Mouse (Mus musculus): ENCODE data around the gene Ass1.

Gene Ass1

DNA sequence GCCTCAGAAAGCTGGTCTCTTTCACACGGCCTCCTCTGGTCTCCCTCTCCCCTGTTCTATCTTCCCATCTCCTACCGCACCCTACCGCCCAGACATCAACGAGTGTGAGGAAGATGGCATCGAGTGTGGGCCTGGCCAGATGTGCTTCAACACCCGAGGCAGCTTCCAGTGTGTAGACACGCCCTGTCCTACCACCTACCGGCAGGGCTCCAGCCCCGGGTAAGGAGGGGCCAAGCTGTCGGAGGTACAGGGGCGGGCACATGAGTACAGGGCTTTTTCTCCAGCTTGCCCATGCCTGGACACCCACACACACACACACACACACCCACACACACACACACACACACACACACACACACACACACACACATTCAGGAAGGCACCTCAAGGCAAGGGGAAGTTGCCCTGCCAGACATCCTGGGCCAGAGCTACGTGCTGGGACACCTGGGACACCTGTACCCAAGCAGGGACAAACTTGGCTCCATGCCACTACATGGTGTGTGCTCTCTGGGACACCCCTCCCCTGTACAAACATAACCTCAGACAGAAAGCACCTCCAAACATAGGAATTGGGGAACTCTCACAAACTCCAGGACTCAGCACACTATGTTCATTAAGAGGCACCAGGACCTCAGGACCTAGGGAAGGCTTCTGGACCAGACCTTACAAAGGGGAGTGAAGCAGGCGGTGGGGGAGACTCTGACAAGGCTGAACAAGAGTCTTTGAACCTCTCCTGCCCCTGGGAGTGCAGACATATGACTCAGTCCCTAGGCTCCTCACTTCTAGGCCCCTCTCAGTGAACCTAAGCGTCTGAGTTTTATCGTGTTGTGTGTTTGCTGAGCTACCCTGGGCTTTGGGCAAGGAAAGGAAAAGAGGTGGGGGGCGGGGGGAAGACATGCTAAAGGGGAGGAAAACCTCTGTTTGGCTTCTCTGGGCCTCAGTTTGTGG is 10.7 kb upstream of the Ass1 start:
- no peak for DNase-seq (ENCODE audit: low read depth)

DNA sequence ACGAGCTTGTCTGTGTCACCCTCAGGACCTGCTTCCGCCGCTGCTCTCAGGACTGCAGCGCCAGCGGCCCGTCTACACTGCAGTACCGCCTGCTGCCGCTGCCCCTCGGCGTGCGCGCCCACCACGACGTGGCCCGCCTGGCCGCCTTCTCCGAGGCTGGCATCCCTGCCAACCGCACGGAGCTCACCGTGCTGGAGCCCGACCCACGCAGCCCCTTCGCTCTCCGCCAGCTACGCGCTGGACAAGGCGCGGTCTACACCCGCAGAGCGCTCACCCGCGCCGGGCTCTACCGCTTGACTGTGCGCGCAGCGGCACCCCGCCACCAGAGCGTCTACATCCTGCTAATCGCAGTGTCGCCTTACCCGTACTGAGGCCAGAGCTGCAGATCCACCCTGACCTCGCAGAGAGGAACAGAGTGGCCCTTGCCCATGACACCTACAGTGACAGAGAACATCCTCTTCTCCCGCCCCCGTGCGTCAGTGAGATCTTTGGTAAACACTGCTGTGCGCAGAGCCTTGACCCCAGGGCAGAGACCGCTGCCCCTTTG is 9.9 kb upstream of the Ass1 start:
- no peak for DNase-seq (ENCODE audit: low read depth)

DNA sequence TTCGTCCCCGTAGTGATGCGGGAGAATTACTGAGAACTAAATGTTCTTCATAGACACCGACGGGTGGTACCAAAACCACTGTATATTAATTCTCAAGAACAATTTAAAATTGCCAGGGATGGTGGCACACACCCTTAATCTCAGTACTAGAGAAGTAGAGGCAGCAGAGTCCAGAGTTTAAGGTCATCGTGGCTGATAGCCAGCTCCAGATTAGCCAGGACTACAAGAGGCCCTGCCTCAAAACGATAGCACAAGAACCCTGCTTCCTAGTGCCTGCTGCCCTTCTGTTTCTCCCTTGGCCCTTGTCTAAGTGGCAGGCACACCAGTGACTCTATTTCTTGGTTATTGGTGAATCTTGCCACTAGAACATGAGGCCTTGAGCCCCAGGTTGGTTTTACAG is 9.1 kb upstream of the Ass1 start:
- DNase-seq (ENCODE audit: low read depth): no peak

DNA sequence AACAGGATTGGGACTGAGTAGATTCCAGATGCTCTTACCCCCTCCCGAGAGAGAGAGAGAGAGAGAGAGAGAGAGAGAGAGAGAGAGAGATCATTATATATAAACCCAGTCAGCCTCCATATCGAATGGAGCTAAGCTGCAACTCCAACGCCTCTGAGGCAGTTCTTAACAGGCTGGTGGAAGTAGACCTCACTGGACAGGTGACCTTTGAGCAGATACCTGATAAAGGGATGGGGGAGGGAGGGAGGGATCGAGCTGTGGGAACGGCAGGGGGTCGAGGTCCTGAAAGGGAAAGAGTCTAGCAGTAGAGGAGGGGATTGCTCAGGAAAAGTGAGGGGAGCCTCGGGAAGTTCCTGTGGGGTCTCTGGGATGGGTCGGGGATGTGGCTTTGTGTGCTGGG is 8.0 kb upstream of the Ass1 start:
- DNase-seq (ENCODE audit: low read depth): no peak

DNA sequence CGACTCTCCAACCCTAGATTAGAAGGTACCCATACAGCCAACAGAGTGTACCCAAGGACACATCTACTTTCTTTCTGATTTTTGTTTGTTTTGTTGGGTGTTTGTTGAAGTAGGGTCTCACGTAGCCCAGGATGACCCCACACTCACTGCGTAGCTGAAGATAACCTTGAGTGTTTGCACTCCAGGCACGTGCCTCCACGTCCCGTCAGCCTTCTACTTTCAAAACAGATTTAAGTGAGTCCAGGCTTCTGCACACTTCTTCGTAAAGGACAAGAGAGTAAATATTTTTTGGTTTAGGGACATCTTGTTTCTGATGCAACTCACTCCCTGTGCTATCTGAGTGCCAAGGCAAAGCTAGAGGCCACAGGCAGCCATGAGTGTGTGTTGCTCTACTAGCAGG is 6.8 kb upstream of the Ass1 start:
- no peak for DNase-seq (ENCODE audit: low read depth)

DNA sequence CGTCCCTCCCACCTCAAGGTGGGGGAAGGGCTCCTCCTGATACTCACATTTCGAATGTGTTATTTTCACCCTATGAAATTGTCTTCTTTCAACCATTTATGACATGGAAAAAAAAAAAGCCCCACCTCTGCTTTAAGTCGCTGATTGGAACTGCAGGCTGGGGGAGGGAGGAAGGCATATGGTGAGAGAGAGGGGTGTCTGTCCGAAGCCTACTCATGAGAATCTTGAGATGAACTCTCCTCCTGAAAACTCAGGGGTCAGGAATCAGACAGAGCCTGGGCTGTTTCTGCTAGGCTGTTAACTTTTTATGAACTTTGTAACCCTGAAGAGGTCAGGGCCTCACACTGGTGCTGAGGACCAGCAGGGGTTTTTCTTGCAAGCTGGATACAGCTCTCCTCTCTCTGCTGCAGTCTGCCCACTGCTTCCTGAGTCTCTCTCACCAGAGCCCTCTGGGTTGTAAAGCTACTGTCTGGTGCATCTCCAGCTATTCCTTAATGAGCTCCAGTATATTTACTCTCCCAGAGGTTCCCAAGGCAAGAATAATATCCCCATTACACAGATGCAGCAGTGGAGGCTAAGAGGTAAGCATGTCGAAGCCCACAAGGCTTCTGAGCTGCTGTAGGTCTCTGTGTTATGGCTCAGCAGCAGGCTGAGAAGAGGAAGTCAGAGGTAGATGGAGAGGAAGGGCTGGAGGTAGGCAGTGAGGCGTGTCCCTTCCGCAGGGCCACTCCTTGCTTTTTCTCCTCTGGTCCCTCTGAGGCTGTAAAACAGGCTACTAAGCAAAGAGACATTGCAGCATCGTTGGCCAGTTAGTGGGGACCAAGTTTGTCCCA is 6.1 kb upstream of the Ass1 start:
- no peak for DNase-seq (ENCODE audit: low read depth)

DNA sequence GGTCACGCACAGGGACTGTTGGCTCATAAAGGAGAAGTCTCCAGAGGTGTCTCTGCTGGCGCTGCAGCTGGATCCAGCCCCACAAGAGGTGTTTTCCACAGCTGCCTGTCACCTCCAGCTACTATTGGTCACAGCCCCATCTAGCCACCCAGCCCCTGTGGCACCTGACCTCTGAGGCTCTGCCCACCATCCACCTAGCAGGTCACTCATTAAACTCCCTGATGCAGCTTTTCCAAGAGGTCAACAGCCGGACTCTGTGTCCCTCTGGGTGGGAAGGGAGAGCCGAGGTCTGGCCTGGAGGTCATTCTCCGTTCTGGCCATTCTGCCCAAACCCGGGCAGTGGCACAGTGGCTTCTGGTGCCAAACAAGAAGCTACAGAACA is 5.5 kb upstream of the Ass1 start:
- DNase-seq (ENCODE audit: low read depth): no peak

DNA sequence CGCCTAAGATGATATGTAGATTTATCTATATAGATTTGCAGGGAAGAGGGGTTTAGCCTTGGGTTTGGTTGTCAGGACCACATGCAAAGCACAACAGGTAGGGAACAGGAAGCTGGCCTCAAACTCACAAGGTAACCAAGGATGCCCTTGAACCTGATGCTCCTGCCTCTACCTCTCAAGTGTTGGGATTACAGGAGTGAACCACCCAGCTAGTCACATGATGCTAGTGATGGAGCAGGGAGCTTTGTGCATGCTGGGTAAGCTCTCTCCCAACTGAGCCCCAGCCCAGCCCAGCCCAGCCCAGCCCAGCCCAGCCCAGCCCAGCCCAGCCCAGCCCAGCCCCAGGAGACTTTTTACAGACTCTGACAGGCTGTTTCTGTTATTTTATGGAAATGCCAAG is 2.5 kb upstream of the Ass1 start:
- DNase-seq (ENCODE audit: low read depth): no peak

DNA sequence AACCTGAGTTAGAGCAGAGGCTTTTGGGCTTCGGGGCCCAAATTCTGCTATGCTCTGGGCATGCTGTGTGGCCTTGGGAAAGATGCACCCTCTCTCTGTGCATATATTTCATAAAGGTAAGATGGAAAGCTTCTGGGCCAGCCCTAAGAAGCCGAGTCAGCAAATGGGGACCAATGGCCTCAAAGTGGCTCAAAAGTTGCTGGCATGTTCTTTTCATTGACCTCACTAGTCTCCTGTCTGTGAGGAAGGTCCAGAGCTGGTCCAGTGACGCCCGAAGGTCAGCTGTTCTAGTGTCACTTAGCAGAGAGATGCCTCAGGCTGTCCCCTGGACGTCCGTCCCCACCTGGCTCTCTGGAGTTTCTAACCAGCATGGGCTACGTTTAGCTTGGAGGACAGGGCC is 1.1 kb upstream of the Ass1 start:
- no peak for DNase-seq (ENCODE audit: low read depth)

DNA sequence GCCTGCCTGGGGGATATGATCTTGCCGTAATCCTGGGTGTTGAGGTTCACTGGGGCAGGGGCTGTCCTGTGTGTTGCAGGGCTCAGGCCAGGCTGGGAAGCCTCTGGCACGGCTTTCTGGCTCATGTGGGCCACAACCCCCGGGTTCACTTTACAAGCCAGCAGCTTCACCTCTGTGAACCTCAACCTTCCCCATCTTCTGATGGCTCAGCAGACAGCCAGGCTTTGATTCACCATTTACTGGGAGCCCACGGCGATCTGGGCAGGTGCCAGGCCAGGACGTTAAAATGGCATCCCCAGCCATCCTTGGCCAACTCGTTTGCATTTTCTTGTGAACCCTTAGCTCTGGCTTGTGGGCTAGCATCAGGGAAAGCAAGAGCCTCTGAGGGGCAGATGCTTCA is 527 bp upstream of the Ass1 start:
- no peak for DNase-seq (ENCODE audit: low read depth)

DNA sequence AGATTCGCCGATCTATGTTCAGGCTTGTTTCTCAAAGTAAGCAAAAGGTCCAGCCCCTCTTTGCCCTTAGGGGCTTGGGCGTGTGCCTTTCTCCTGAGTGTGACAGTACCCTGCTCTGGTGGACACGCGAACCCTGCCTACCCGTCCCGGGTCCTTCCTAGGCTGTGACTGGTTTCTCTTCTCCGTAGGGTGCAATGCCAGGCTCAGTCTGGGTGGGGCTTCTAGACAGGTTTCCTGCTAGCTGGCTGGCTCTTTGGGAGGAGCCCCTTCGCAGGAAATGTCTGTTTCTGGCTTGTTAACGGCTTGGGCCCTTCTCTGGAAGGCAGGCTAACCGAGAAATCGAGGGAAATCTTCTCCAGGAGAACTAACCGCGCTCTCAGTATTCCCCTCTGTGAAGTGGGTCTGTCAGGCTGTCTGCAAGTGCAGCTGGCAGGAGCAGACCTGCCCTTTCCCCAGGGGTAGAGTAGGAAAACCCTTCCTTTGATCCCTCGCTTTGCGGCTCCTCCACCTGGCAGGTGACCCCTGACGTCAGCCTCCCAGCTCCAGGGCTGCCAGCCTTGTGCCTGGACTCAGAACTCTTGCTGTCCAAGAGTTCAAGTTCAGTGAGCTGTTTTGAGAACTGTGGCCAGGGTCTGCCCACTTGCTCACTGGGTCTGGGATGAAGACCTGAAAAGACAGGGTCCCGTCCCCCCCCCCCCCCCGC is 827 bp downstream of the Ass1 start:
- no peak for DNase-seq (ENCODE audit: low read depth)

DNA sequence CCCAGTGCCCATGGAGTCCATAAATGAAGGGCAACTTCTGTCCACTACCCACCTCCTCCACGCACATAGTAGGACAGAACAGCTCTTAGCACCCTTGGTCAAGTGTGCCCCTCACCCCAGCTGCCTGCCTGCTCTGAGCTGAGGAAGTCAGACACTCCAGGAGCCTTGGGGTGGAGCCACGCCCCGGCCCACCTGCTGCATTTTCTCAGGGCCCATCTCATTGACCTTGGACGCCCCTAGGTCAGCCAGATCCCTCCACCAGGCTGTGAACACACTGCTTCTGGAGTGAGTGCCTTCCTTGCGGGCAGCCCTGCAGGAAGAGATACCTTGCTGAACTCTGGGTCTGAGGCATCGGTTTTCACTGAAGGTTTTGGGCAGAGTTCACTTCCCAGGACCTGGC is 1.6 kb downstream of the Ass1 start:
- no peak for DNase-seq (ENCODE audit: low read depth)

DNA sequence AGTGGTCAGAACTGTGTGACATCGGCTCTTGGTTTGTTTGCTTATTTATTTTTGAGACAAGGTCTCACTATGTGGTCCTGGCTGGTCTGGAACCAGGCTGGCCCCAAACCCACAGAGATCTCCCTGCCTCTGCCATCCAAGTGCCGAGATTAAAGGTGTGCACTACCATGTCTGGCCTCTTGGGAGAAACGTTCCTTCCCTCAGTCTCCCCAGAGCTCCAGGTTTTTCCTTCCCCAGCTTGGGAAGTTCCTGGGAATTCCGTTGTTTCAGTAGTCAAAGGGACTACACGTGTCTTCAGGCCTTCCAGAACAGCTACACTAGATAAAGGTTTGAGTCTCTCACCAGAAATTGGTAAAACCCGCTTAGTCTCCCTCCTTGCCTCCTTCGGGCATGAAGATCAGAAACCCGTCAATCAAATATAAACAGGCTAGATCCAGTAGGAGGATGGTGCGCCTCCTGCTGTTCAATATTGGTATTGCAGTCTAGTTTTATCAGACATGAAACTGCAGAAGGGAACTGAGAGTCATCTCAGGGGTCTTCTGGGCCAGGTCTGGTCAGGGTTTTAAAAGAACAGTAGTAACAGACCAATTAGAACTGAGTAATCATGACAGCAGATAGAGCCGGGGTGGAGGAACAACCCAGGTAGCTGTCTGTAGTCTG is 2.5 kb downstream of the Ass1 start:
- DNase-seq (ENCODE audit: low read depth): peak; percentile 58

DNA sequence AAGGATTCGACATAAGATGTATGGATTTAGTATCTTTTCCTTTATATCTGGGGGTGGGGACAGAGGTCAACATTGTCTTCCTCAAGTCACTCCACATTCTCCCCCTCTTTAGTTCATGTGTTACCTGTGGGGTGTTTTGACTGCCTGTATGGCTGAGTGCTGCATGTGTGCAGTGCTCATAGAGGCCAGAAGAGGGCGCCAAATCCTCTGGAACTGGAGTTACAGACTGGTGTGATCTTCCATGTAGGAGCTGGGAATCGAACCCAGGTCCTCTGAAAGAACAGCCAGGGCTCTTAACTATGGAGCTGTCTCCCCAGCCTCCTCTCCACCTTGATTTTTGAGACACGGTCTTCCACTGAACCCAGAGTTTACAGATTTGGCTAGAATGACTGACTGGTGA is 3.9 kb downstream of the Ass1 start:
- DNase-seq (ENCODE audit: low read depth): no peak

DNA sequence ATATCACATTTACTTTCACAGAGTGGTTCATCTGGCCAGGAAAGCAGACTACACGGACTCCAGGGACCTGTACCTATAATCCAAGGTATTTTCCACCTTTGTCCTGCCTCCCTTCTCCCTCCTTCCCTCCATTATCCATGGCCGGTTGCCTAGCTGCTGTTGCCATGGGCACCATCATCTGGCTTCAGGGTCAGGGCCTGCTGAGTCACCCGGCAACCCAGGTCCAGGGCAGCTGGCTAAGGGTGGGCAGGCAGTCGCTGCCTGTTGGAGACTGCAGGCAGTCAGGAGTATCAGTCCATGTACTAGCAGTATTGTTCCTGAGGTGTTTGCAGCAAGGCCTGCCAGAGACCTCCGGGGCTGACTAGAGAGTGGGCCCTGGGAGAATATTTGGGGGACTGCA is 4.7 kb downstream of the Ass1 start:
- DNase-seq (ENCODE audit: low read depth): no peak

DNA sequence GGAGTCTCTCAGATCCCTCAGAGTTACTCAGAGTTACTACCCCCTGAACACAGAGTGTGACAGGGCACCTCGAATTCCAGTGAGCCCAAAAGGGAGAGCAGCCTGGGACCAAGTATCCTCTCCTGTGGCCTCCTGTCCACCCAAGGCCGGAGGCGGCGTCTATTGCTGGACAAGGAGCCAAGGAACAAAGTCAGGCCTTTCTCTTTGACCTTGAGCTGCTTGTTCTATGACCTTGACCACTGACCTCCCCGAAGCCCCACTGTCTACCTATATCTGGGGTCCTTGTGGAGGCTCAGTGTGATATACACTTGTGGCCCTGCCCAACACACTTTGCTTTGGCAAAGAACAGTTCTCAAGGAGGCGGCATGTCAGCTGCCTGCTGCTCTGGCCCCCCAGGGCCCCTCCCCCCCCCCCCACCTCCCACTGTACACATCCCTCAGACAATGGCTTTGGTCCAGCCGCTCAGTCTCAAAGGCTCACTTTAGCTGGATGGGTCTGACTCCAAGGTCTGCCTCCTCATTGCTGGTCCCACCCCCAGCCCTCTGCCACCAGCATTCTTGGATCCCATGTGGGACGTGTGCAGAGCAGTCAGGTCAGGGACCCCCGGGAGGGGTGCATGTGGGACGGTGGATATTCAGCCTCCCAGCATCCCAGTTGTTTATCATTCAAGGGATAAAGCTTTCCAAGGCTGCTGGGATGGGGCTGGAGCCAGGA is 6.3 kb downstream of the Ass1 start:
- no peak for DNase-seq (ENCODE audit: low read depth)

DNA sequence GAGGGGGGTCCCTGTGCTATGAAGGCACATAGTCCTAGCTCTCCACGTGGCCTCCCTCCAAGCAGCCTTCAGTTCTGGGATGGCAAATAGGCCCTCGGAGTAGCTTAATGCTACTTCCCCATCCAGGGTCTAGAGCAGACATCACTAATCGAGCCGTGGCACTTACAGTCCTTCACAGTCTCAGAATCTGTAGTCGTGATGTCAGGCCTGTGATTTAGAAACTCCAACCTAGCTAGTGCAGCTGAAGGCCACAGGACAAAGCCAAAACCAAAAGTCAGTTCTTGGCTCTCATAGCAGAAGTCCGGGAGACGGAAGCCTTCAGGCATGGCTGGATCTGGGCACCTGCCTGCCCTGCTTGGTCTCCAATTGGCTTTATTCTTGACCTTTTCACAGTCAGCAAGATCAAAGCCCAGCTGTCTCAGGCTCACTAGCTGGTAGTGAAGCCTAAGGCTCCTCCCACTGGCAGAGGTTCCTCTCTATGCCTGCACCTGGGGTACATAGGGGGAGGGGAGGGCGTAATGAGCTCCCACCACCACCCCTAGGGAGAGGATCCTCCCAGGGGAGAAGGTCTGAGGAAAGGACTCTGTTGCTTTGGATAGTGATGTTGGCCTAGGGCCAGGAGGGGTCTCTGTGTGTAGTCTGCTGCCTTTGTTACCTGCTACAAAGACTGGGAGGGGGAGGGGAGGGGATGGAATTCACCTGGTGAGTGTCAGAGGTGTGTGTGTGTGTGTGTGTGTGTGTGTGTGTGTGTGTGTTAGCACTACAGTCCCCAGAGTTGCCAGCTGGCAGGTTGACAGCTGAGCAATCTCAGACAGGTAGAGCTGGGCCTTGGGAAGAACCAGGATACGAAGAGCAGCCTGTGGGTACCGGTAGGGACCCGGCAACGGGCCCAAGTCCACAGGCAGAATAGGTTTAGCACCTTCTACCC is 7.5 kb downstream of the Ass1 start:
- no peak for DNase-seq (ENCODE audit: low read depth)

DNA sequence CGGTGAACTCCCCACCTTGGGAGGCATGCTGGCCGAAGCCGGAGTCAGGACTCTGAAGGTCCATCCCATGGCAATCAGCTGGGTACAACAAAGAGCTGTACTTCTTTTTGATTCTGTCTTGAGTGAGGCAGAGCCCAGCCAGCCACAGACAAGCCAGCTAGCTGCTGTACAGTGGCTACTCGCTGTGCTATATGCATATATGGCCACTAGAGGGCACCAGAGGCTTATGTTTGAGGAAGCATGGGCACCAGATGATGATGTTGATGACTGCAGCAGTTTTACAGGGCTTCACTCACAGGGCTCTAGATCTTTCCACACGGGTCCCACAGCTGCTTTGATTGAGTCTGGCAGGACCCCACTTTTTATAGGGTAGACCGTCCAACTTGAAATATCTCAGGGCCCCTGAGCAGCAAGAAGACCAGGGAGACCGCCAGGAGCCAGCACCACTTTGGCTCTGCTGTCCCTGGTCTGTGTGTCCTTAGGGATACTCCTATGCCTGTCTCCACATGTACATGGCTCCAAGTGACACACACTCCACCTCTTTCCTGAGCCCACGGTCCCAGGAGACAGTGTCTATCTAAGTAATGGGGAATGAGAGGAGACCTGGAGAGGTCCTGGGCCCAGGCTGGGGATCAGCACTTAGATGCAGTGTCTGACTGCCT is 13.0 kb downstream of the Ass1 start:
- peak; percentile 75 for DNase-seq (ENCODE audit: low read depth)

DNA sequence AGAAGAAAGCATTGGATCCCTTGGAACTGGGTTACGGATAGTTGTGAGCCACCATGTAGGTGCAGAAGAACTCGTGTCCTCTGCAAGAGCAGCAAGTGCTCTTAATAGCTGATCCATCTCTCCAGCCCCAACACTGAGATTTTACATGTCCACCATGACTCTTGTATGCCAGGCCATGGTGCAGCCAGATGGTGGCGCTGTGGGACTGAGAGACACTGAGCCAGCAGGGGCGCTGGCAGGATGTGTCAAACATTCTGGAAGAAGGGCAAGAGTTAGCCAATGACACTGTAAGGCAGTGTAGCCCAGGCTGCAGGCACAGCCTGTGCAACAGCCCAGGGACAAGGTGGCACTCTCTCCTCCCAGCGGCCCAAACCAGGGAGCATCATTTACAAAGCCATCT is 14.2 kb downstream of the Ass1 start:
- DNase-seq (ENCODE audit: low read depth): no peak

DNA sequence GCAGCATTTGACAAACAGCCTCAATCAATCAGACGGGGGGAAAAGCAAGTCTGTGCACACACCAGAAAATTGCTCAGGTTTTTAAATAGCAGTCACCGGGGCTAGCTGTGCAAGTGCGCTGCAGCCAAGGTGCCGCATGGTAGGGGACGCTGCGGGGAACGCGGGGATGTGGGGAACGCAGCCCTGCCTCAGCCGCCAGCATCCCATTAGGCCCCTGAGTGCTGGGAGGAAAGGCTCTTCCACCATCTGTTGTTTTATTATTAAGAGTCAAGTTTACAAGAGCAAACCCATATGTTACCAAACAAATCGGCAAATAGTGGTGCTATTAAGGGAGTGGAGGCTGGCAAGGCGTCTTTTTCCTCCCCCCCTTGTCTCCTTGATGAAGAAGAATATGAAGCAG is 19.2 kb downstream of the Ass1 start:
- DNase-seq (ENCODE audit: low read depth): no peak

All from c-Kit-positive CD71-positive TER-119-negative erythroid progenitor cells, embryonic 14.5 days (primary cell).